Mouse (Mus musculus): Measurements from ENCODE around the gene Sesn3.
A peak's percentile ranks its signal among the peaks of the same experiment; 100 is the strongest.

The Sesn3 gene

DNA sequence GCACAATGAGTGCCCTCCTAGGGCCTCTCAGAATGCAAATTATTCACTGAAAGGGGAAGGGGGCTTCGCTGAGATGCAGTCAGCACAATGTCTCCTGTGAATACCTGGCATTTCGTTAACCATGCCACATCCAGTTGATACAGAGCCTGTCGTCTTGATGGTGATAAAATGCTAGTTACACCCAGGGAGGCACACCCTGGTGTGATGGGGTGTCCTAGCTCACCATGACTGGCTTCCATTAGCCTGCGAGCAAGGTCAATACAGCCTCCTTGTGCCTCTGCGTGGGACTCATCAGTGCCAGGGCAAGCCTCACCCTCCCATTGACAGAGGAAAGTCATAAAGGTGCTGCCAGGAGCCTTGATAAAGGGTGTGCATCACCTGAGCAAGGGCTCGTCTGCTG, 80.0 kb downstream of the Sesn3 start:
- DNase-seq (ENCODE audit: low read depth, low spot score), result no peak

DNA sequence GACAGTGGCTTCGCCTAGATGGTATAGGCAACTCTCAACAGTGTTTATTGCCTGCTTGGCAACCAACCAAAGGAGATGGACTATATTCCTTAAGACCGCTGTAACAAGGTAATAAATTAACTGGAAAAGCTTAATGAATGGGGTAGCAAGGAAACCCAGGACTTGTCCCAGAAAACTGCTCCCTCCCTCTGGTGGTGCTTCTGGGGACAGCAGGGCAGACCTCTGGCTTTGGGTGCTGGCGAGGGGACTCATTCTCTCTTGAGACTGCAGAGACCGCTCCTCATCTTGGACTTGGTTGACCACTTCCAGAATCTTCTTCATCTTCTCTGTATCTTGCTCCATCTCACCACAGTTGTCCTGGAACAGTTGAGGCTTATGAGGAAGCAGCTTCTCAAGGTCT, 82.2 kb downstream of the Sesn3 start:
- DNase-seq (ENCODE audit: low read depth, low spot score), result peak; percentile 23

DNA sequence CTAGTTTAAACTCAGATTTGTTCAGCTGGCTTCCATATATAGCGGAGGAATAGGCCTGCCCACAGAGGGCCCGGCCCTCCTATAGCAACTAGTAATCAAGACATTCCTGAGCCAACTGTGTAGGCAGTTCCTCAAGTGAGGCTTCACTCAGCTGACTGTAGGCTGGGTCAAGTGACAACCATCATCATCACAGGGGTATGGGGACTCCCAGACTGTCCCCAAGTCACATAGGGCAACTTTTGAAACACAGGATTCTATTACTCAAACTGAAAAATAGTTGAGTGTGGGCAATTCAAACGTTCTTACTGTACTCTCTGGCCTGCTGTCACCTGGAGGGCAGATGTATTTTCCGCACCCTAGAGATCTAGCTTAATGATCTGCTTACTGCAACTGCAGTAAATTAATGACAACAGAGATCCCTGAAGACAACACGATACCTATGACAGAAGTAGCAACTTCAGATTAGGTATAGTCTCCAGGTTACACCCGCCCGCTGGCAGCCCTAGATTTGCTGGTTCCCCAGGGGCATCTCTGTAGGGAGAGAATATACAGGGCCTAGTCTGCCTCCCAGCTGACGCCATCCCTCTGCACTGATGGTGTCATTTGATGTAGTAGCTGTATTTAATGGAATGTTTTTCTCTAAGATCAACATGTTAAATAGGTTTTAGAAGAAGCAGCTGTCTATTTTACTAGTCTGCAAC, 87.4 kb downstream of the Sesn3 start:
- no peak for DNase-seq (ENCODE audit: low read depth, low spot score)

DNA sequence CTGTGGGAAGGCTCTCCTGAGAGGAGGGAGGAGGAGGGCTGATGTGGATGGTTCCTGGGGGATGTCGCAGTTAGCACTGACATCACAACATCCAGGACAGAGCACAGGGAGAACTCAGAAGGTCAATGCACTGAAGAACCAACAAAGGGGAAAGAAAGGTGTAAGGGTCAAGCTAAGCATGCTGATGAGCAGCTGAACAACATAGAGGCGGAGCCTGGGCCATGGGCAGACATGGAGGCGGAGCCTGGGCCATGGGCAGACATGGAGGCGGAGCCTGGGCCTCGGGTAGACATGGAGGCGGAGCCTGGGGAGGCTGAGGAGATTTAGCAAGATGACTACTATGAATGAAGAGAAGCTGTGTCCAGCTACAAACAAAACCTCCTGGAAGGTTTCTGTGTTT, 88.7 kb downstream of the Sesn3 start:
- no peak for DNase-seq (ENCODE audit: low read depth, low spot score)

DNA sequence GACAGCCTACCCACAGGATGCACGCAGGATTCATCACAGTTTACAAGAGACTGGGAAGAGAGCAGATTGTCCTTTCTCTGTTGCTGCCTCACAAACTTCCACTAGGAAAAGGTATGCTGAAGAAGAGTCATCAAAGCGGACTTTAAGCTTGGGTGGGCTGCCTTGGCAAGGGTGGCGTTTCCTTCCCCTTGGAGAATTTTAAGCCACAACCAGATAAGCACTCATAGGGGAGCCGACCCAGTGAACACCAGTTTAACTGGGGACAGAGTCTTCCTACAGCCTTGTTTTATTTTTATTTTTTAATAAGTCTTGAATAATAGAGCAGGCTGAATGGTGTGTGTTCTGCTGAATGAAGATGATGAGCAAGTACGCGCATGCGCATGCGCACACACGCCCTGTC, 89.9 kb downstream of the Sesn3 start:
- DNase-seq (ENCODE audit: low read depth, low spot score), result no peak

DNA sequence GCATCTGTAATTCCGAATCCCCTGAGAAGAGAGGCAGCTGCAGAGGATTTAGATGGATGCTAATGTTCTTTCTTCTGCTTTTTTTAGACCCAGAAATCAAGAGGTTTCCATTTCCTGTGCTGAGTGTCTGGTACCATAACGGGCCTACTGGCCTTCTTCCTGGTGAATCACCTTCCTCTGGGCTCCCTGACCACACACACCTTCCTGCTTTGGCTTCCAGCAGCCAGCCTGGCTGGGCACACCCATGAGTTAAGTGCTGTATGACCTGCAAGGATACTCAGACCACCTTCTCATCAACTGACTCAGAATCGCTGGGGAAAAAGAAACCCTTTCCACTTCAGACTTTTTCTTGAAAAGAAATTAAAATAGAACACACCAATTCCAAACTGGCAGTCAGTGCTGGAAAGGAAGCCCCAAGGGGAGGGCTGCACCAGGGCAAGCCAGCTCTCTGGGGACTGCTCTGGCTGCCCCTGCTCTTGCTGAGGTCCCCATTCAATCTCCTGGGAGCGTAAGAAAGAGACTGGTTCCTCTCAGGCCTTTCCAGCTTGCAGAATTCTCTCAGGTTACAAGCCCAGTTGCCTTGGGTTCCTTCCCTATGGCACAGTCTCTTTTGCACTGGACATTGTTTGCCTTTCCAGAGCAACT, 90.7 kb downstream of the Sesn3 start:
- DNase-seq (ENCODE audit: low read depth, low spot score), result peak; percentile 68

DNA sequence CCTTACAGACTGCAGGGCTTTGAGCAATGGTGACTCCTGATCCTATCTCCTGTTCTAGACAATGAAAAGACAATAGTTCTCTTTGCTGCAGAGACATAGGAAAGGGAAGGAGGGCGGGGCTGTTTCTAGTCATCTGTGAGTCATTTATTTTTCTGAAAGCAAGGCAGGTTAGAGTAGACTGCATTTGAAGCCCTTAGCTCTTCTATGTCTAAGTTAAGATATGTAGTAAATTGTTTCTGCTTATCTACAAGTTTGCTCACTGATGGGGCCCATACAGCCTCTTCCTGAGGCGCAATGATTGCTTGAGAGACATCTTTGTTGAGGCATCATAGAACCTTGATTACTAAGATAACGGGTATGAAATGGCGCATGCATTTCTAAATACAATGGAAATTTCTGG, 93.0 kb downstream of the Sesn3 start:
- DNase-seq (ENCODE audit: low read depth, low spot score), result peak; percentile 55

DNA sequence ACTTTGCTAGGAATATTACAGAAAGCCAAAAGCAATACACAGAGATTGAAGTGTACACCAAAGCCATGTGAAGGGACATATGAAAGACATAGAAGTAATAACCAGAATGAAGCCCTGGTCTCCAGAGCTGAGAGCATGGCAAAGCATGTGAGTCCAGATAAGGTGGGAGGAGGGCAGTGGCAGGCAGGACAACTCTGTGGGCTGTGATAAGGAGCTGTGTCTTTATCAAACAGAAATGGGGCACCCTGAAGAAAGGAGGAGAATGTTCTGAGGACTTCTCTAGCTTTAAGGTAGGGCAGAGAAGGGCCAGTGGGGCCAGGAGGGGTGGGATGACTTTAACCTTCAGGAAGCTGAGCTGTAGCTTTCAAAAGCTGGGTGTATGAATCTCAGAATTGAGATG, 94.4 kb downstream of the Sesn3 start:
- DNase-seq (ENCODE audit: low read depth, low spot score), result no peak

DNA sequence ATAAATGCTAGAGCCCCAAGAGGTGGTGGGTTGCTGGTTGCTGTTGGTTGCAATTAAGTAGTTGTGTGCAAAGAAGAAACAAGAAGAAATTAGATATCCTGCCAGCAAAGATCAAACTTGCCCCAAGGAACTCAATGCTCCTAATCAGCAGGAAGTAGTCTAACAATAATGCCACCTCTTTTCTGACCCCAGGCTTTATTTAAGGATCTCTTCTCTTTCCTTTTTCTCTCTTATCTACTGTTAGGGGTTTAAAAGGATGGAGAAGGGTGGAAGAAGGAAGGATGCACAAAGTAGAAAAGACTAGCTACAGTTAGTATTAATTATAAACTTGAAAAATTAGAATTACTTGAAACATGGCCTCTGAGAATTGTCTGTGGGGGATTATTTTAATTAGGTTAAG, 97.6 kb downstream of the Sesn3 start:
- no peak for DNase-seq (ENCODE audit: low read depth, low spot score)

DNA sequence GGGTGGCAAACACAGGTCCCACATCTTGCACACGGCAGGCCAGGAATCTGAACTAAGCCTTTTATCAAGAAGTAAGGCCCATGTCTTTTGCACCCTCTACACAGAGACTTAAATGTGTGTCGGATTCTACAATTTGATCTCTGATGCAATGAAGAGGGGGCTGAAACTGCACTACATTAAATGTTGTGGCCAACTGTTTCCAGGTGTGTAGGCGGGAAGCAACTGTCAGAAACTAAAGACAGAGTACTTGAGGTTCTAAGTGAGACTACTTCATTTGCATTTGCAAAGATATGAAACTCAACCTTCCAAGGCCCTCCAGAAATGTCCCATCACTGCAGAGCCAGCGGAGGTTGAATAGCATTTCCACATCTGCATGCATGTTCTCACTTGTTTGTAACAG, 101.3 kb downstream of the Sesn3 start:
- no peak for DNase-seq (ENCODE audit: low read depth, low spot score)

DNA sequence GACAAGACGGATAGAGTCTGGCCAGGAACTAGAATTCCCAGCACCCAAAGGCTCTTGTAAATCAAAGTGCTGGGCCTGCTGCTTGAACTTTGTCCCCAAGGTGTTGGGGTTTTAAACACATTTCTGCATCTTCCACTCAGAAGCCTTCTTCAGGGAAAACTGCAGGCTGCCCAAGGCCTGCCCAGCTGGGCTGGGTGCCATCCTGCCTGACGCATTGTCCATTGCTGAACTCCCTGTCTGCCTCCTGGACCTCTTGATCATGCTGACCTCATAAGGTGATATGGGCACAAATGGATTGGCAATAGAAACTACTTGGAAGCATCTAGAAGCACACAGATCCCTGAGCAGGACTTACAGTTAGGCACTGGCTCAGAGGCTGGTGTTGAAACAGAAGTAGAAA, 103.3 kb downstream of the Sesn3 start:
- no peak for DNase-seq (ENCODE audit: low read depth, low spot score)

DNA sequence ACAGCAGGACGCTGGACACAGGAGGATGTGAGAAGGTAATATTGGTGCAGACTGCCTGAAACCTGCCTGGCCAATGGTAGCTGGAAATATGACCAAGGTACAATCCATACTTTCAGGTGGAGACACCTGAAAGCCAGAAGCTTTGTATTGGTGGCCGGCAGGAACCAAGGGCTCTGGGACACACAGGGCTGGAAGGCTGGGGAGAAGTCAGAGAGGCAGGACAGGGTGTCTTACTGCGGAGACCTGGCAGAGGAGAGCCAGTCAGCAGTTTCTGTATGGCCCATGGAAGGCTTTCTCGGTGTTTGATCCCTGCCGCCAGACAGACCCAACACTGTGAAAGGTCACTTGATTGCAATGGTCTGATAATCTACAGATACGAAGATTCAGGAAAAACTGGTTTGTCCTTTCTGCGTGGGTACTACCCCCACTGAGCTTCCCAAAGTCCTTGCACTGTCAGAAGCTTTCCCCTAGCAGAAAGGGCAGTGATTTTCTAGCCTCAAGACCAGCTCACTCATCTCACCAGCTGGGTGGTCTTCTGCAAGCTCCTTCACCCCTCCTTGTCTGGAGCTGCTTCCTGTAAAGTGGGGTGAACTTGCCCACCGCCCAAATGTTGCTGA, 105.0 kb downstream of the Sesn3 start:
- no peak for DNase-seq (ENCODE audit: low read depth, low spot score)

DNA sequence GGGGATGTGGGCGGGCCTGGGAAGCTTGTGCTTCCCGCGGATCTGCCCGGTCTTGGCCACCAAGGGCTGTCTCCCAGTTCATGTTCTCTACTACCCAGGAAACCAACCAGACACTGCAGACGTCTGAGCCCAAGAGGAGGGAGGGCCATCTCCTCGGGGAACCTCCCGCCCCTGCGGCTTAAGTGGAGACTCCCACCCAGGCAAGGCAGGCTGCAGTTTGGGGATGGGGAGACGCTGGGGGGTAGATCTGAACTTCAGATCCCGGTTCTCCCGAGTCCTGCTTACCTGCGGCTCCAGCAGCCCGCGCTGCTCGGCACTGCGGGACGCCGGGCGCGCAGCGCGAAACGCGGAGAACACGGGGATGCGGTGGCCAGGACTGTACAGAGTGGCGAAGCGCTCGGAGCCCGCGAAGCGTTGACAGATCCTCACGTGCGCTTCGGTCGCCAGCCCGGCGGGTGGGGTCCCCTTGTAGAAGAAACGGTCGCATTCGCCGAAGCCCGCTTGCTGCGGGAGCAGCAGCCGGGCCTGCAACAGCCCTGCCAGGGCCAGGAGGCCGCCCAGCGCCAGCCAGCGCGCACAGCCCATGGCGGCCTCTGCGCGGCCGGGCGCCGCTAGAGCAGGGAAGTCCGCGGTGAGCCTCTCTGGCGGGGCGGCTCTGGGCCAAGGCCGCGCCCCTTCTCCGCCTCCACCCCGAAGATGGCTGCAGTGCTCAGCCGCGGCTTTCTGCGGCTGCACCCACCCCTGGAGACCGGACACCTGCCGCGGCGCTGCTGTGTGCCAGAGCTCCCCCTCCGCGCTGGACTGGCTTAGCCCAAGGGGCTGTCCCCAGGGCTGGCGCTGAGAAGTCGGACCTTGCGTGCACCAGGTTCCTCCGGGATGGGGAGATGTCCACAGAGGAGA, 105.8 kb downstream of the Sesn3 start:
- peak; percentile 78 for DNase-seq (ENCODE audit: low read depth, low spot score)

DNA sequence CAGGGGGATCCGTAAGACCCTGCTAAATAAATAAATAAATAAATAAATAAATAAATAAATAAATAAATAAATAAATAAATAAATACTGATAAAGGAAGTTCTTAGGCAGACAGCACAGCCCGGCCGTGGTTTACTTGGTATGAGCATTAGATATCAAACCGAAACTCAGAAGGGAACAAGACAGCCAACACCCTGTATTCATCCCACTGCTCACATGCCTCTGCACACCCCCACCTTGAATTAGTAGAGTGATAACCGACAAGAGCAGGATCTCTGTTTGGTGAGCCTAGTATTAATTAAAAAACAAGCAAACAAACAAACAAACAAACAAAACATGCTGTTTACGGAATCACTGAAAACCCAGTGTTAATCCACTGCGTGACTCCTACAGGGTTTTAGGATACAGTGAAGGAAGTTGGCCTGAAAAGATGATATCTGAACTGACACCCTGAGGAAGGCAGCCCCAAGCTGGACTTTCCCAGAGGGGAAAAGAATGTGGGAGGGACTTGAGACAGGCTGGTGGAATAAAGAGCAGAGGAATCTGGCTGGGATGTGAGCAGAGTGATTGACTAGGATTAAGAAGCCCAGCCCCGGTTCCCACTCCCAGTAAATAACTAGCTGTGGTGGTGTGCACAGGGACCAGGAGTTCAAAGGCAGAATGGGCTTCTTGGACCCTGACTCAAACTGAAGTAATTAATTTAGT, 106.6 kb downstream of the Sesn3 start, which contains the start of gene Endod1:
Gene Endod1 (minus strand): TSS at position 155 of the 703 bp plus-strand sequence.
- DNase-seq (ENCODE audit: low read depth, low spot score), result peak; percentile 77

DNA sequence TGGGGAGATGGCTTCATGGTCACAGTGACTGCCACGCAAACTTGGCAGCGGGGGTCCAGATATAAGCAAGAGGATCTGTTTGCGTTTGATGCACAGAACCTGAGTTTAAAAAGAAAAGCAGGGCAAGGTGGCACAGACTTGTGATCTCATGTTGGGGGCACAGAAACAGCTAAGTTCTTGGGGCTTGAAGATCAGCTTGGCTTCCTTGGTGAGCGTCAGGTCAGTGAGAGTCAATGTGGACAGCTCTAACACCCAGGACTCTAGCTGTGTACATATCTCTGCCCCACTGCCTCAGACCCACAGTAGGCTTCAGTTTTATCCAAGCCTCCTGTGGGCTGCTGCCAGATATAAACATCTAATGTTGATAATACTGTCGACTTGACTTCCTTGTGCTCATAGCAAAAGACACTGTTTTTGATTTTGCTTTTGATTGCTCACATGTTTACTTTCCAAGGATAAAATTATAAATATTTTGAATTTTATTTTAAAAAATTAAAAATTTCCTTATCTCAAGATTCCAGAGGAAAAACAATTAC, 107.5 kb downstream of the Sesn3 start:
- no peak for DNase-seq (ENCODE audit: low read depth, low spot score)
